Mouse (Mus musculus): ENCODE data around the gene Zc3hc1. TPM values are rescaled to one million over a fixed set of nuclear protein-coding genes. Genes with fewer than 3 reads are reported as not detected.

Zc3hc1 gene
- total and polyA plus RNA-seq, 2 experiments from 2014 or later, result 56.7 to 71.9 TPM

DNA sequence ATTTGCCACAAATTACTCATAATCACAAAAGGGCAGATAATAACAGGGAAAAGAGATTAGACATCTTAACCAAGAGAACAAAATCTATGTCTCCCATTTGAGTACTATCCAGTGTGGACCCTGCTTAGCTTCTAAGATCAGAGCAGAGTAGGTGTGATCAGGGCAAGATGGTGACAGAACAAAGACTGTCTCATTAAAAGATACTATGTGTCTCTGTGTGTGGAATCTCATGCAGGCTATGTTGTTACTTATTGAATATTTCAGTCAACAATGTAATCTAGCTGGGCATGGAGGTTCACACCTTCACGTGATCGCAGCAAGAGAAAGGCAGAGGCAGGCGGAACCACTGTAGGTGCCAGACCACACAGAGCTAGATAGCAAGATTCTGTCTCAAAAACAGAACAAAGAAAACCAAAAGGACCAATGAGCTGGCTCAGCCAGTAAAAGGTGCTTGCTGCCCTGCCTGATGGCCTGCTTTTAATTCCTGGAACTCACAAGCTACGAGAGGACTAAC is 43.5 kb downstream of the Zc3hc1 start:
- TF ChIP-seq CTCF (IDR thresholded peaks at IDR 0.05; ENCODE audit: low read depth), result no peak
- no peak overlapping the region for H3K9ac ChIP-seq
- no peak overlapping the region for H3K4me3 ChIP-seq (ENCODE audit: low read depth, low read length)
- no peak overlapping the region for H3K4me2 ChIP-seq (ENCODE audit: low read depth)
- 68% methylated on average over 4 of the region's 4 CpGs for WGBS
- no peaks in the 10 kb centered on the region for H3K36me3 ChIP-seq (ENCODE audit: insufficient read depth)
- H3K9me3 ChIP-seq (ENCODE audit: low read length), result no peaks in the 10 kb centered on the region
- ATAC-seq (no peak), DNase-seq (no peak)
- no peaks in the 10 kb centered on the region for H3K4me1 ChIP-seq (ENCODE audit: insufficient read depth)
- H3K27ac ChIP-seq (ENCODE audit: low read depth, low read length), result no peak overlapping the region
- H3K27me3 ChIP-seq (ENCODE audit: insufficient read depth, low read length), result no peaks in the 10 kb centered on the region

DNA sequence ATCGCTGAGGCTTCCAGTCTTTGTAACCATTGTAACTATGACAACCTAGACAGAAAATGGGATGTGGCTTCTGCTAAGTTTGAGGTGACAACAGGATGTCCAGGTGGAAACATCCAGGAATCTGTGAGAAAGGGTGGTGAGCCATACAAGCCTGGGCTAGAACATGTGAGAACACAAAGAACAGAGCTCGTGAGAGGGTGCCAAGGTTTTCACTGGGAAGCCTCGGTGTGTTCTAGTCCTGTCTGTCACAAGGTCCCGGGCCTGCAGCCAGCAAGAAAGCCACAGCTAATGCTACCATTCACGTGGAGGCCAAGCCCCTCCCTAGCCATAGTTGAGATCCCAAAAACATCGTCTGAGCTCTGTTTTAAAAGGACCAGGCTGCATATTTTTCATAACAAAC is 44.1 kb downstream of the Zc3hc1 start:
- Histone ChIP-seq H3K4me1 (ENCODE audit: insufficient read depth) (no peaks in the 10 kb centered on the region), H3K9me3 (ENCODE audit: low read length) (no peaks in the 10 kb centered on the region), H3K9ac (no peak overlapping the region), H3K4me2 (ENCODE audit: low read depth) (no peak overlapping the region), H3K27me3 (ENCODE audit: insufficient read depth, low read length) (no peaks in the 10 kb centered on the region), H3K4me3 (ENCODE audit: low read depth, low read length) (no peak overlapping the region), H3K27ac (ENCODE audit: low read depth, low read length) (no peak overlapping the region), H3K36me3 (ENCODE audit: insufficient read depth) (no peaks in the 10 kb centered on the region)
- DNase-seq (no peak), ATAC-seq (no peak)
- no peak for TF ChIP-seq CTCF (IDR thresholded peaks at IDR 0.05; ENCODE audit: low read depth)
- WGBS, result 41% methylated on average over 6 of the region's 6 CpGs

DNA sequence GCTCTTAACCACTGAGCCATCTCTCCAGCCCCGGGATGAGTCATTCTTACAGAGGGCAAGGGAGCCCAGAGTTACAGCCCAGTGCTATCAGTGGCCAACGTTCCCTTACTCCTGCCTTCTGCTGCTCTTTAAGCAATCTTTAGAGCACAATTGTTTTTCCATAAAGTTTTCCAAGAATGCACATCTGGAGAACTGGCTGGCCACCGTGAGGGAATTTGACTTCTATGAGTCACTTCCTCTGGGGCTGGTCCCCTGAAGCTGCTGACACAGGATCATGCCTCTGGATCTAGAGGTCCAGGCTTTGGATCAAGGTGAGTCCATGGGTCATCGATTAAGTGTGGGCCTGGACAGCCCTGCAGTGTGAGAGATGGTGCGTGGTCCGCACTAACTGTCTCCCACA is 46.8 kb downstream of the Zc3hc1 start:
- no peaks in the 10 kb centered on the region for H3K9me3 ChIP-seq (ENCODE audit: low read length)
- DNase-seq (no peak), ATAC-seq (no peak)
- no peaks in the 10 kb centered on the region for H3K36me3 ChIP-seq (ENCODE audit: insufficient read depth)
- no peak for TF ChIP-seq CTCF (IDR thresholded peaks at IDR 0.05; ENCODE audit: low read depth)
- no peak overlapping the region for H3K4me2 ChIP-seq (ENCODE audit: low read depth)
- no peaks in the 10 kb centered on the region for H3K27me3 ChIP-seq (ENCODE audit: insufficient read depth, low read length)
- H3K4me1 ChIP-seq (ENCODE audit: insufficient read depth), result no peaks in the 10 kb centered on the region
- 89% methylated on average over 6 of the region's 6 CpGs for WGBS
- no peak overlapping the region for H3K4me3 ChIP-seq (ENCODE audit: low read depth, low read length)
- no peak overlapping the region for H3K9ac ChIP-seq
- H3K27ac ChIP-seq (ENCODE audit: low read depth, low read length), result no peak overlapping the region

DNA sequence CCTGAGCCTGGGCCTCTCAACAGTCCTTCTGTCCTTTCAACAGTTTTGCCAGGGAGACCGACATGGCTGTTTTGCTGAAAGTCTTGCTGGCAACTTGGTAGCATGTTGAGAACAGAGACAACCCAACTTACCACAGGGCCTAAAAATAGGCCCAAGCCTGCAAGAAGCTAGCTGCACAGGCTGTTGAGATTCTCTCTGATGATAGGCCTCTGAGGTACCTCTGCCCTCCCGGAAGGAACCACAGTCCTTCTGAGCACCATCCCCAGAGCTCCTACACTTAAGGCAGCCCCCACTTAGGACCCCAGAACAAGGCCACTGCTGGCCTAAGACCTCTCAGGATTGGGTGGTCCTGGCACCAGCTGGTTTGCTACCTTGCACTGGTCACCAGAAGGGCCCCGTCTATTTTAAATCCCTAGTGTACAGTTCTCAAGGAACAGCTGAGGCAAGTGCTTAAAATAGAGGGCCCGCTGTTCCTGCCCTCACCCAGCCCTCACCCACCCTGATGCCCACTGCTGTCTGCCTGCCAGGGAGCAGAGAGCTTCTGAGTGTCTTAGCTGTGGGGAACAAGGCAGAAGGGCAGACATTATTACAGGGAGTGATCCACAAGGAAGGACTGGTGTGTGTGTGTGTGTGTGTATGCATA is 50.5 kb downstream of the Zc3hc1 start:
- no peak for DNase-seq
- Histone ChIP-seq H3K4me1 (ENCODE audit: insufficient read depth) (no peaks in the 10 kb centered on the region), H3K9ac (no peak overlapping the region), H3K36me3 (ENCODE audit: insufficient read depth) (no peaks in the 10 kb centered on the region), H3K4me2 (ENCODE audit: low read depth) (no peak overlapping the region), H3K27me3 (ENCODE audit: insufficient read depth, low read length) (no peaks in the 10 kb centered on the region), H3K27ac (ENCODE audit: low read depth, low read length) (no peak overlapping the region), H3K4me3 (ENCODE audit: low read depth, low read length) (no peak overlapping the region), H3K9me3 (ENCODE audit: low read length) (no peaks in the 10 kb centered on the region)
- no peak for ATAC-seq
- WGBS, result 95% methylated on average over 4 of the region's 4 CpGs
- no peak for TF ChIP-seq CTCF (IDR thresholded peaks at IDR 0.05; ENCODE audit: low read depth)

DNA sequence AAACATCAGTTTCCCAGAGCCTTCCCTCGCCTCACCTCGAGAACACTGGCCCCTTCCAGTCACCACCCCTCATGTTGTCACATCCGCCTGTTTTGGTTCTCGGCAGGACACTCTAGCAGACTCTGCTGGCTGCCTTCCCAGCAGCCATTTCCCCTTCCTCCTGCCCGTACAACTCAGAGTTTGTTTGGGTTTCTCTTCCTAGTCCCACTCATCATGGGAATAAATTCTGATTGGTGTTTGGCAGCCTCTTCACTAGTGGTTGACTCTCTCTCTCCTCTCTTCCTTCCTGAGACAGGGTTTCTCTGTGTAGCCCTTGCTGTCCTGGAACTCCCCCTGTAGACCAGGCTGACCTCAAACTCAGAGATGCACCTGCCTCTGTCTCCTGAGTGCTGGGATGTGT is 53.9 kb downstream of the Zc3hc1 start:
- ATAC-seq, result no peak; the same call in 1 of the 2 replicates
- Histone ChIP-seq H3K27me3 (ENCODE audit: insufficient read depth, low read length) (no peaks in the 10 kb centered on the region), H3K4me3 (ENCODE audit: low read depth, low read length) (no peak overlapping the region), H3K36me3 (ENCODE audit: insufficient read depth) (no peaks in the 10 kb centered on the region), H3K4me2 (ENCODE audit: low read depth) (no peak overlapping the region), H3K27ac (ENCODE audit: low read depth, low read length) (no peak overlapping the region), H3K4me1 (ENCODE audit: insufficient read depth) (no peaks in the 10 kb centered on the region), H3K9me3 (ENCODE audit: low read length) (no peaks in the 10 kb centered on the region), H3K9ac (no peak overlapping the region)
- WGBS, result 18% methylated on average over 5 of the region's 5 CpGs
- DNase-seq, result peak; percentile 13
- no peak for TF ChIP-seq CTCF (IDR thresholded peaks at IDR 0.05; ENCODE audit: low read depth)

DNA sequence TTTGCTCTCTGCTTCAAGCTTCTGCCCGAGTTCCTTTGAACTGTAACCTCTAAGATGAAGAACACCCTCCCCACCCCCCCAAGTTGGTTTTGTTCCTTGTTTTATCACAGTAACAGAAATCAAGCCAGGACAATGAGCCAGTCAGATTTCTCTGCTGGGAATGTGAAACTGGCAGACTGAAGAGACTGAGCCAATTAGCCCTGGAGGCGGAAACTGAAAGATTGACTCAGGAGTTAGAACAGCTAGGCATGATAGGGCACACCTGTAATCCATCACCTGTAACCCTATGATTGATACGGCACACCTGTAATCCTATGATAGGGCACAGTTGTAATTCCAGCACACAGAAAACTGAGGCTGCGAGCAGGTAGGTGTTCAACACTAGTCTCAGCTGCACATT is 58.6 kb downstream of the Zc3hc1 start:
- no peaks in the 10 kb centered on the region for H3K9me3 ChIP-seq (ENCODE audit: low read length)
- H3K9ac ChIP-seq, result no peak overlapping the region
- DNase-seq (no peak), ATAC-seq (no peak)
- H3K4me3 ChIP-seq (ENCODE audit: low read depth, low read length), result no peak overlapping the region
- no peak for TF ChIP-seq CTCF (IDR thresholded peaks at IDR 0.05; ENCODE audit: low read depth)
- no peaks in the 10 kb centered on the region for H3K36me3 ChIP-seq (ENCODE audit: insufficient read depth)
- no peaks in the 10 kb centered on the region for H3K27me3 ChIP-seq (ENCODE audit: insufficient read depth, low read length)
- H3K27ac ChIP-seq (ENCODE audit: low read depth, low read length), result no peak overlapping the region
- WGBS, result 68% methylated on average over 4 of the region's 4 CpGs
- no peaks in the 10 kb centered on the region for H3K4me1 ChIP-seq (ENCODE audit: insufficient read depth)
- H3K4me2 ChIP-seq (ENCODE audit: low read depth), result no peak overlapping the region

DNA sequence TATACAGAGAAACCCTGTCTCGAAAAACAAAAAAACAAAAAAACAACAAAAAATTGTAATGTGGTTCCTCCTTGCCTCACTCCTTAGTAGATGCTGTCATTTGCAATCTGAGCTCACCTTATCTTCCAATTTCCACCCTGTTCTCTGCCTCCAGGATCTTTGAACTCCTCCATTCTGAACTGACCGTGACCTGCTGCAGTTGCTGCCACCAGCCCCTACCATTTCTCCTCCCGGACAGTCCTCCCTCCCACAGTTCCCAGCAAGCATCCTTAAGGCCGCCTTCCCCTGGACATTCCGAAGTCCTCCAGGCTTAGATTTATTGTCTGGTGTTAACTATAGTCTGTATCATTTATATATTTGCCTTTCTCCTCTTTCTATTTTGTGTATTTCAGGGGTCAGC is 60.1 kb downstream of the Zc3hc1 start:
- no peak for TF ChIP-seq CTCF (IDR thresholded peaks at IDR 0.05; ENCODE audit: low read depth)
- Histone ChIP-seq H3K4me1 (ENCODE audit: insufficient read depth) (no peaks in the 10 kb centered on the region), H3K27ac (ENCODE audit: low read depth, low read length) (no peak overlapping the region), H3K4me3 (ENCODE audit: low read depth, low read length) (no peak overlapping the region), H3K9ac (no peak overlapping the region), H3K27me3 (ENCODE audit: insufficient read depth, low read length) (no peaks in the 10 kb centered on the region), H3K36me3 (ENCODE audit: insufficient read depth) (no peaks in the 10 kb centered on the region), H3K9me3 (ENCODE audit: low read length) (no peaks in the 10 kb centered on the region), H3K4me2 (ENCODE audit: low read depth) (no peak overlapping the region)
- 87% methylated on average over 5 of the region's 5 CpGs for WGBS
- no peak for ATAC-seq
- no peak for DNase-seq
